Mouse (Mus musculus) liver, postnatal 0 days (tissue): ENCODE data around the gene Ccdc130. TPM values are rescaled to one million over a fixed set of nuclear protein-coding genes. Genes with fewer than 3 reads are reported as not detected.
"Not testable (repeated sequence)": the region's sequence is repeated elsewhere in the genome, so short reads cannot be mapped to it uniquely, and the experiment has no call there.

ENCODE experiments used
- ATAC-seq: fragments of 200-750 bp; cut with Nextera tagmentation; 2 replicates; pipeline ENCODE4 v1.8.0; 2017; ENCODE audit warnings: mild to moderate bottlenecking, moderate library complexity
- DNase-seq: peaks from one replicate; pipeline ENCODE4 v3.0.0-alpha.2; 2016
- H3K27ac ChIP-seq: fragments of 300-500 bp; sonication (generic); 2 replicates; pipeline ENCODE4 v1.5.1; 2014; ENCODE audit warnings: antibody characterized with exemption, moderate library complexity, mild to moderate bottlenecking, low read depth
- H3K27me3 ChIP-seq: fragments of 300-500 bp; sonication (generic); 2 replicates; pipeline ENCODE4 v1.6.1; 2014; ENCODE audit warnings: low read length, control low read depth, mixed read lengths; ENCODE audit not compliant: insufficient read depth
- H3K36me3 ChIP-seq: fragments of 300-500 bp; sonication (generic); replicated peaks from 2 replicates; pipeline ENCODE4 v1.6.1; 2014; ENCODE audit warnings: mild to moderate bottlenecking, control low read depth, low read length, moderate library complexity, mixed read lengths; ENCODE audit not compliant: insufficient read depth
- H3K4me1 ChIP-seq: fragments of 300-500 bp; sonication (generic); 2 replicates; pipeline ENCODE4 v1.6.1; 2014; ENCODE audit warnings: antibody characterized with exemption, mild to moderate bottlenecking, control low read depth; ENCODE audit not compliant: insufficient read depth
- H3K4me2 ChIP-seq: fragments of 300-500 bp; sonication (generic); 2 replicates; pipeline ENCODE4 v1.6.1; 2014; ENCODE audit warnings: low read depth, mild to moderate bottlenecking, low read length, moderate library complexity, mixed read lengths
- H3K4me3 ChIP-seq: fragments of 300-500 bp; sonication (generic); 2 replicates; pipeline ENCODE4 v1.5.1; 2014; ENCODE audit warnings: low read depth, low read length
- H3K9ac ChIP-seq: fragments of 300-500 bp; sonication (generic); replicated peaks from 2 replicates; pipeline ENCODE4 v1.6.1; 2014; ENCODE audit warnings: mild to moderate bottlenecking, moderate library complexity
- H3K9me3 ChIP-seq: fragments of 300-500 bp; sonication (generic); 2 replicates; pipeline ENCODE4 v1.6.1; 2016; ENCODE audit warnings: mild to moderate bottlenecking, control low read depth, low read length, mixed read lengths
- CTCF ChIP-seq: sonication (generic); IDR thresholded peaks from 2 replicates; pipeline ENCODE4 v1.5.1; 2016; ENCODE audit warnings: antibody characterized with exemption, low read depth
- EP300 ChIP-seq: IDR thresholded peaks from 2 replicates; pipeline ENCODE4 v1.6.1; 2016; ENCODE audit warnings: antibody characterized with exemption, low read depth, mild to moderate bottlenecking
- WGBS: fragments of 180-500 bp; shearing (Covaris S2); extraction: QIAGEN DNeasy Blood & Tissue Kit; methylation state at CpG from one replicate; pipeline ENCODE4 v1.1.7; 2014; ENCODE audit not compliant: insufficient replicate concordance; 5-methylcytosine and 5-hydroxymethylcytosine counted together
- polyA plus RNA-seq: library from polyadenylated mRNA; unstranded; fragments of >200 nt; fragmentation: Nextera tagmentation; extraction: Ambion mirVana; gene quantifications from 2 replicates; pipeline ENCODE4 v1.2.1, GENCODE M21; 2015

Gene Ccdc130
- polyA plus RNA-seq, 1 experiment from 2014 or later, result 4.7 TPM

DNA sequence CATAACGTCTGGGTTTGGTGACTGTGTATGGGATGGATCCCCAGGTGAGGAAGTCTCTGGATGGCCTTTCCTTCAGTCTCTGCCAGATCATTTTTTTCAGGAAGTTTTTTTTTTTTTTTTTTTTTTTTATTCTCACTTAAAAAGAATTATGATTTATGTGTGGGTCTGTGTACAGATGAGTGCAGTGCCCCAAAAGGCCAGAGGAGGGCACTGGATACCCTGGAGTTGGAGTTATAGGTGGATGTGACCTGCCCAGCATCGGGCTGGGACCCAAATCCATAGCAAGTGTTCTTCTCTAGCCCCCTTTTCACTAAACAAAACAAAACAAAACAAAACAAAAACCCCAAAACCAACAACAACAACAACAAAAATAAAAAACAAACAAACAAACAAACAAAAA lies 18.7 kb upstream of the Ccdc130 start:
- Histone ChIP-seq H3K36me3 (no peaks in the 10 kb centered on the region), H3K4me3 (no peak overlapping the region), H3K27ac (no peak overlapping the region), H3K4me1 (no peaks in the 10 kb centered on the region), H3K9ac (no peak overlapping the region), H3K4me2 (no peak overlapping the region), H3K9me3 (no peaks in the 10 kb centered on the region), H3K27me3 (no peaks in the 10 kb centered on the region)
- 54% methylated on average over 2 of the region's 2 CpGs for WGBS
- ATAC-seq (no peak), DNase-seq (peak; percentile 24)
- TF ChIP-seq CTCF (peak; percentile 41), EP300 (no peak)

DNA sequence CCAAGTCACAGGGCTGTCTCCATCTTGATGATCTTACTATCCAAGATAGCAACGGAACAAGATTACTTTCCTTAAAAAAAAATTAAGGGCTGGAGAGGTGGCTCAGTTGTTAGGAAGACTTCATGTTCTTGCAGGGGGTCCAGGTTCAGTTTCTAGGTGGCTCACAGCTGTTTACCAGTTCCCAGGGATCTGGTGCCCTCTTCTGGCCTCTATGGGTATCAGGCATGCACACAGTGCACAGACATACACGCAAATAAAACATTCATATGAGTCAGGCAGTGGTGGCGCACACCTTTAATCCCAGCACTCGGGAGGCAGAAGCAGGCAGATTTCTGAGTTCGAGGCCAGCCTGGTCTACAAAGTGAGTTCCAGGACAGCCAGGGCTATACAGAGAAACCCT lies 15.5 kb upstream of the Ccdc130 start:
- not testable (repeated sequence) for H3K27me3 ChIP-seq, H3K4me3 ChIP-seq, ATAC-seq, H3K36me3 ChIP-seq, H3K4me1 ChIP-seq, H3K27ac ChIP-seq, H3K4me2 ChIP-seq, H3K9me3 ChIP-seq, H3K9ac ChIP-seq
- peak; percentile 74 for TF ChIP-seq CTCF
- 39% methylated on average over 5 of the region's 5 CpGs for WGBS
- peak; percentile 47 for DNase-seq

DNA sequence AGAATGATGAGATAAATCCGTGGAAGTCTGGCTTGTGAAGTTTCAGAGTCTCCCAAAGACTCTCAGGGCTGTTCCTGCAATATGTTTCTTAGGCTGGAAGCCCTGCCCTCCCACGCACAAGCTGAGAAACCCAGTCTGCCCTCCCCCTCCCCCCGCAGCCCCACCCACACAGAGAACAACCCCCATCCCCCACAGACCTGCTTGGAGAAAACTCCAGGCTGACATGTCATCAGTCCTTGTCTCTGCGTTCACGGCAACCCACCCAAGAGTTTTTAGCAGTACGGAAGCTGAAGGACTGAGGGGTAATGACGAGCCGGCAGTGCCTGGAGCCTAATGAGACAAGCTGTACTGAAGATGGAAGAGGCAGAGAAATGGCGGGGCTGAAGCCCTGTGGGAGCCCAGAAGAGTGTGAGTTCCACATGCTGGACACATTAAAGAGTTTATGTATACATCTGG lies 14.5 kb upstream of the Ccdc130 start:
- Histone ChIP-seq H3K27me3 (no peaks in the 10 kb centered on the region), H3K27ac (no peak overlapping the region), H3K4me2 (no peak overlapping the region), H3K9me3 (no peaks in the 10 kb centered on the region), H3K36me3 (no peaks in the 10 kb centered on the region), H3K4me3 (no peak overlapping the region), H3K9ac (no peak overlapping the region), H3K4me1 (no peaks in the 10 kb centered on the region)
- ATAC-seq, result no peak
- DNase-seq, result no peak
- TF ChIP-seq CTCF (no peak), EP300 (no peak)
- WGBS, result 45% methylated on average over 9 of the region's 9 CpGs

DNA sequence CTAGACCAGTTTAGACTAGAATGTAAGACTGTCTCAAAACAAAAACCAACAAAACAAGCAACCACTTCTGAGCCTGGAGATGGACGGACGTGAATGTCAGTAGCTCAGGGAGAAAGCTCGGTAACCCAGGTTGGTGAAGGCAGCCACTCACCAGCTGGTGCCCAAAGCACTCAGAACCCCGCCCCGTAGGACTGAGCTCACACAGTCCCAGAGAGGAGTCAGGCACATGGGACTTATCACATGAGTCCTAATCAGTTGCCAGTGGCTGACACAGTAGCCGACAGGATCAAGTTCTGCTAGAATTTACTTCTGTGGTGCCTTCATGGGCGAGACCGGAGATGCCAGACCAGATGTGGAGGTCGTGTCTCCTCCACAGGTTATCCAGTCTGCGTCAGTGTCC lies 10.6 kb upstream of the Ccdc130 start:
- no peaks in the 10 kb centered on the region for H3K4me1 ChIP-seq
- no peaks in the 10 kb centered on the region for H3K9me3 ChIP-seq
- H3K27me3 ChIP-seq, result no peaks in the 10 kb centered on the region
- WGBS, result 64% methylated on average over 10 of the region's 10 CpGs
- TF ChIP-seq EP300 (no peak), CTCF (no peak)
- no peak overlapping the region for H3K4me2 ChIP-seq
- H3K9ac ChIP-seq, result no peak overlapping the region
- no peak for DNase-seq
- ATAC-seq, result no peak
- H3K36me3 ChIP-seq, result no peaks in the 10 kb centered on the region
- H3K4me3 ChIP-seq, result no peak overlapping the region
- H3K27ac ChIP-seq, result no peak overlapping the region

DNA sequence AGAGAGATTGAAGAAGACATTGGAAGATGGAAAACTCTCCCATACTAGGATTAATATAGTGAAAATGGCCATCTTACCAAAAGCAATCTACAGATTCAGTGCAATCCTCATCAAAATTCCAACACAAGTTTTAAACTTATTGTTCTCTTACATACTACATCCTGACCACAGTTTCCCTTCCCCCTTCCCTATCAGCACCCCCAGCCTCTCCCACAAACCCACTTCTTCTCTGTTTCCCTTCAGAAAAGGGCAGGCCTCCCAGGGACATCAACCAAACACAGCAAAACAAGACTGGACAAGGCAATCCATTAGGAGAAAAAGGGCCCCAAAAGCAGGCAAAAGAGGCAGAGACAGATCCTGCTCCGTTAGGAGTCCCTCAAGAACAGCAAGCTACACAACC lies 6.3 kb upstream of the Ccdc130 start:
- TF ChIP-seq CTCF (no peak), EP300 (no peak)
- no peak overlapping the region for H3K4me3 ChIP-seq
- DNase-seq, result no peak
- no peaks in the 10 kb centered on the region for H3K4me1 ChIP-seq
- H3K27me3 ChIP-seq, result no peaks in the 10 kb centered on the region
- 46% methylated on average over 1 of the region's 1 CpGs for WGBS
- H3K36me3 ChIP-seq, result no peaks in the 10 kb centered on the region
- no peak for ATAC-seq
- no peaks in the 10 kb centered on the region for H3K9me3 ChIP-seq
- H3K27ac ChIP-seq, result no peak overlapping the region
- no peak overlapping the region for H3K9ac ChIP-seq
- no peak overlapping the region for H3K4me2 ChIP-seq

DNA sequence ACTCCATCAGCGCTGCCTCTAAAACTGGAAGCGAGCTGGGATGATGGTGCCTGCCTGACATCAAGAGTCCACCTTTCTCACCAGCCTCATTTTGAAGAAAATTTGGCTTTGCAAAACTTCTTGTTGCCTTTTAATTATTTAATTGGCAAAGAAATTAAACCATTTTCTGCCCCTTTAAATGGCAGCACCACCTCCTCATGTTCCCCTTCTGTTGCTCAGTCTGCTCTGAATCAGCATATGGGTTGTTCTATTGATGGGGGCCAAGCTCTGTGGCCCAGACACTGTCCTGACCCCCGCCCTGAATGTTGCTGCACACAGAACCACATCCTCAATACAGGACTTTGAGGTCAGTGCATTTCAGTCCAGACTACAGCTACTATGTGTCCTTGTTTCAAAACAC lies 3.8 kb upstream of the Ccdc130 start:
- no peak overlapping the region for H3K9ac ChIP-seq
- WGBS, result 68% methylated on average over 3 of the region's 3 CpGs
- H3K4me2 ChIP-seq, result no peak overlapping the region
- peaks cover 4% of the 10 kb centered on the region for H3K4me1 ChIP-seq
- no peak overlapping the region for H3K27ac ChIP-seq
- H3K4me3 ChIP-seq, result no peak overlapping the region
- TF ChIP-seq EP300 (no peak), CTCF (no peak)
- DNase-seq (no peak), ATAC-seq (no peak)
- H3K27me3 ChIP-seq, result no peaks in the 10 kb centered on the region
- no peaks in the 10 kb centered on the region for H3K9me3 ChIP-seq
- no peaks in the 10 kb centered on the region for H3K36me3 ChIP-seq

DNA sequence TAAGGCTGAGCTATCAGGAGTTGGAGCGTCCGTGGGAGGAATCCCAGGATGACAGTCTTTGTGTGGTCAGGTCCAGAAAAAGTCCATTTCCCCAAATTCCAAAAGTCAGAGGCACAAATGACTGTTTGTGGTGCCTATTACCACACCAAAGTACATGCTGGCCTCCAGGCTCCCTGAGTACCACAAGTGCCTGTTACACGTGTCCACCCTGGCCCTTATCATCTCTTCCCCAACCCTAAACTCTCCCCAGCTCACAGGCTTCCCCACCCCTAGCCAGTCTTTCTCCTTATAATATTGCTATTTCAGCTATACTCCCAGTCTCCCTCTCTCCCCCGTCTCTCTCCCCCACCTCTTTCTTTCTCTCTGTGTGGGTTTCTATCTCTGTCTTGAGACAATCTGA lies 2.1 kb upstream of the Ccdc130 start:
- Histone ChIP-seq H3K27ac (no peak overlapping the region), H3K36me3 (no peaks in the 10 kb centered on the region), H3K4me3 (no peak overlapping the region), H3K27me3 (no peaks in the 10 kb centered on the region), H3K4me2 (no peak overlapping the region), H3K9me3 (no peaks in the 10 kb centered on the region), H3K4me1 (peaks cover 4% of the 10 kb centered on the region), H3K9ac (no peak overlapping the region)
- ATAC-seq, result no peak
- TF ChIP-seq CTCF (no peak), EP300 (no peak)
- WGBS, result 66% methylated on average over 4 of the region's 4 CpGs
- DNase-seq, result no peak
